Mouse (Mus musculus): Measurements from ENCODE around the gene Slc35f1. TPM values are rescaled to one million over a fixed set of nuclear protein-coding genes. Genes with fewer than 3 reads are reported as not detected.

Gene Slc35f1
- polyA plus RNA-seq, 1 experiment from 2014 or later = 12.6 TPM

DNA sequence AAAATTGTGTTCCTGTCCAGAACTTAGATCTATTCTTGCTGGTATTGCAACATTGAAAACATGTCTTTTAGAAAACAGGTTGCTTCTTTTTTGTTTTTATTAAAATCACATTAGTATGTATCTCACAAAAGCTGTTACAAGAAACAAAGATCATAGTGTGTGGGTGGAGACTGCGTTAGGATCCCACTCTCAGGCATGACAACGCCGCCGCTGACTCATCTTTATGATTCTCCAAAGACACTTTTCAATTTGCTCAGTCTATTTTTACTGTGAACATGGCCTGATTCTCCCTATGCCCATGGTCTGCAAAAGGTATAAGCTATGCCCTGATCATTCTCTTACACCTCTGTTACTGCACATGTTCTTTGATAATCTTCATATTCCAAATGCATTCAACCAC is 24.8 kb downstream of the Slc35f1 start:
- no peaks in the 10 kb centered on the region for H3K9me3 ChIP-seq (ENCODE audit: control insufficient read depth, low read length)
- no peak overlapping the region for H3K9ac ChIP-seq (ENCODE audit: low read length)
- no peaks in the 10 kb centered on the region for H3K27me3 ChIP-seq (ENCODE audit: control insufficient read depth, insufficient read depth, low read length)
- ATAC-seq (ENCODE audit: low FRiP score) (no peak), DNase-seq (ENCODE audit: low spot score, missing footprints) (no peak)
- H3K4me3 ChIP-seq (ENCODE audit: low read depth, low read length) = no peak overlapping the region
- no peak overlapping the region for H3K27ac ChIP-seq (ENCODE audit: low read depth, low read length)
- no peak overlapping the region for H3K4me2 ChIP-seq
- peaks cover 3% of the 10 kb centered on the region; the same call in 1 of the 2 replicates for H3K4me1 ChIP-seq (ENCODE audit: control insufficient read depth, insufficient read depth, low read length)
- H3K36me3 ChIP-seq (ENCODE audit: control insufficient read depth, insufficient read depth, low read length) = no peaks in the 10 kb centered on the region
- 89% methylated on average over 4 of the region's 4 CpGs for WGBS

DNA sequence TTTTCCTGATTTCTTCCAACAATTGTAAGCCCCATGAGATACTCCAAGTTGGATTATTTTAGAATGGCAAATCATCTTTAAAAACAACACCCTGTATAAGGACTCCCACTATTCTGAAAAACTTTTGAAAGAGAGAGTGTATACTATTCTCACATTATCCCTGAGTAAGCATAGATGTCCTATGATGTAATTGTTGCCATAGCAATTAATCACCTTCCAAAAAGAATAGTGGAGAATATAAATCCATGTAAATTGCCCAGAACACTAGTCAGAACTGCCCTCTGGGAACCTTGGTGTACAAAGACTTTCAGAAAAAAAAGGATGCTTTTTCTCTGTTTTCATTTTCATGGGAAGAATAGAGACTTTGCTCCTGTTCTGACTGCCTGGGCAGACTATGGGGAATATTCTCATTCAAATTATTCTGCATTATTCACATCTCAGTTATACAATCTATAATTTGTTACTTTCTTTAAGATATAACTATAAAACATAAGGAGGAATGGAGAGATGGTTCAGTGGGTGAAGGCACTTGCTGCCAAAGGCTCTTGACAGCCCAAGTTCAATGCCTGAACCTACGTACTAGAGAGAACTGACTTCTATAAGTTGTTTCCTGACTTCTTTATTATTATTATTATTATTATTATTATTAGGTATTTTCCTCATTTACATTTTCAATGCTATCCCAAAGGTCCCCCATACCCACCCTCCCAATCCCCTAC is 28.0 kb downstream of the Slc35f1 start:
- no peak overlapping the region for H3K9ac ChIP-seq (ENCODE audit: low read length)
- peaks cover 3% of the 10 kb centered on the region; the same call in 1 of the 2 replicates for H3K4me1 ChIP-seq (ENCODE audit: control insufficient read depth, insufficient read depth, low read length)
- H3K4me2 ChIP-seq = no peak overlapping the region
- no peak for DNase-seq (ENCODE audit: low spot score, missing footprints)
- H3K27ac ChIP-seq (ENCODE audit: low read depth, low read length) = no peak overlapping the region
- H3K36me3 ChIP-seq (ENCODE audit: control insufficient read depth, insufficient read depth, low read length) = no peaks in the 10 kb centered on the region
- 82% methylated on average over 1 of the region's 1 CpGs for WGBS
- peak; percentile 83 for ATAC-seq (ENCODE audit: low FRiP score)
- no peak overlapping the region for H3K4me3 ChIP-seq (ENCODE audit: low read depth, low read length)
- no peaks in the 10 kb centered on the region for H3K9me3 ChIP-seq (ENCODE audit: control insufficient read depth, low read length)
- no peaks in the 10 kb centered on the region for H3K27me3 ChIP-seq (ENCODE audit: control insufficient read depth, insufficient read depth, low read length)

DNA sequence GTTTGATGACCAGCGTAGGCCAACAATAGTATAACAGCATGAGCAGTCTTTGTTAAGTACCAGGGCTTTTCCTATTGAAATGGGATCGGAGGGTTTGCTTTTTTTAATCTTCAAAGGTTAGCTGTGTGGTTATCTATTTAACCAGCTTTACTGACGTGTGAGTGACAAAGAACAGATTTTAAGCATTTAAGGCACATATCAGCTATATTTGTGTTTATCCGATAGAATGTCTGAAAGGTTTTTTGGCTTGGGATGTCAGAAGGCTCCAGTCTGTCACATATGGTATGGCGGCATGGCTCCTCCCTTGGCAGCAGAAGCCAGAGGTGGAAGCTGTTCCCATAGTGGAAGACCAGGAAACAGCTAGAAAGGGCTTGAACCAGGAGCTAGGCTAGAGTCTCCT is 36.3 kb downstream of the Slc35f1 start:
- Histone ChIP-seq H3K4me2 (no peak overlapping the region), H3K9ac (ENCODE audit: low read length) (no peak overlapping the region), H3K36me3 (ENCODE audit: control insufficient read depth, insufficient read depth, low read length) (no peaks in the 10 kb centered on the region), H3K4me3 (ENCODE audit: low read depth, low read length) (no peak overlapping the region), H3K27me3 (ENCODE audit: control insufficient read depth, insufficient read depth, low read length) (no peaks in the 10 kb centered on the region), H3K4me1 (ENCODE audit: control insufficient read depth, insufficient read depth, low read length) (no peaks in the 10 kb centered on the region), H3K9me3 (ENCODE audit: control insufficient read depth, low read length) (no peaks in the 10 kb centered on the region), H3K27ac (ENCODE audit: low read depth, low read length) (no peak overlapping the region)
- peak; percentile 54 for DNase-seq (ENCODE audit: low spot score, missing footprints)
- no peak for ATAC-seq (ENCODE audit: low FRiP score)
- WGBS = 74% methylated on average over 5 of the region's 5 CpGs

DNA sequence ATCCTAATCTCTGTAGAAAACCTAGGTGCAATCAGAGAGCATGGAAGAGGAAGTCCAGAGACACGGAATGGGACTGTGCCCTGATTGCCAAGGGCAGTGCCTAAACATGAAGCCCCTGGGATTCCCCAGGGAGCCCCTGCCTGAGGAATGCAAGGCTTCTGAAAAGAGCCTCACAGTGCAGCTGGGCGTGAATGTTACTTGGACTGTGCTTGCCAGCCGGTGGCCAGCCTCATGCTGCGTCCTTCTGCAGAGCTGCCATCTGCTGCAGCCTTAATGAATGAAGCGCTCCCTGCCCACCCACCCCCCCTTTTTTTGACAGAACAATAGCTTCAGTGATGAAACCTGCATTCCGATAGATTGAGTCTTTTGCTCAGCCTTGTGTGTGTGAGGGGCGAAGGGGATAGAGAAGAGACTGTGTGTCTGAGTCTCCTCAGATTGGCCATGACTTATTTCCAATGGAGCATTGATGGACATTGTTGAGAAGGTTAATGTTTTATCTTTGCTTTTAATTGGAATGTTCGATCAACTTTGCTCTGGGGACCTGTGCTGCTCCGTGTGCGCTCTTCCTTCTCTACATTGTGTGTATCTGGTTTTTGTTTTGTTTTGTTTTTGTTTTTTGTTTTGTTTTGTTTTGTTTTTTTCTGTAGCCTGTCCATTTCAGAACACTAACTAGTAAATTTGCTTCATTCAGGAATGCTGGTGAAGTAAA is 52.5 kb downstream of the Slc35f1 start:
- ATAC-seq (ENCODE audit: low FRiP score) (peak; percentile 99), DNase-seq (ENCODE audit: low spot score, missing footprints) (peak; percentile 97)
- H3K27me3 ChIP-seq (ENCODE audit: control insufficient read depth, insufficient read depth, low read length) = no peaks in the 10 kb centered on the region
- 3% methylated on average over 10 of the region's 10 CpGs for WGBS
- peaks cover 6% of the 10 kb centered on the region; the same call in 1 of the 2 replicates for H3K4me1 ChIP-seq (ENCODE audit: control insufficient read depth, insufficient read depth, low read length)
- H3K36me3 ChIP-seq (ENCODE audit: control insufficient read depth, insufficient read depth, low read length) = no peaks in the 10 kb centered on the region
- no peak overlapping the region for H3K9ac ChIP-seq (ENCODE audit: low read length)
- peak overlapping the region; percentile 78 for H3K27ac ChIP-seq (ENCODE audit: low read depth, low read length)
- peak overlapping the region; percentile 25; the same call in 1 of the 2 replicates for H3K4me2 ChIP-seq
- no peak overlapping the region for H3K4me3 ChIP-seq (ENCODE audit: low read depth, low read length)
- no peaks in the 10 kb centered on the region for H3K9me3 ChIP-seq (ENCODE audit: control insufficient read depth, low read length)

DNA sequence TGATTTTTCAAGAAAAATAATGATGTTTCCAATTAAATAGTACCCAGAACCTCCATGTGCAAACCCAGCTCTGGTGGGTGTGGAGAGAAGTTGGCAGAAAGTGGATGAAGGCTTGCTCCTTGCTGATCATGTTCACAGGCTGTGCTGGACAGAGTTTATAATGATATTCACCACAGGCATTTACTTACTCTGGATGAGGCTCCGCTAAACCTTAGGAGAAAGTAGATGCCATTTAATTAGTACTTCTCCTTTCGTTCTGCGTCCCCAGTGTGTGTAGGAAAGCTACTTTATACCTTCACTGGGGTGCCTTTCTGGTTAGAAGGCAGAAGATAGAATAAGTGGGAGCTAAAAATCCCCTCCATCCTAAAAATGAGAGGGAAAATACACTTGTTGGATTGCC is 53.5 kb downstream of the Slc35f1 start:
- 60% methylated on average over 3 of the region's 3 CpGs for WGBS
- no peak overlapping the region for H3K4me3 ChIP-seq (ENCODE audit: low read depth, low read length)
- no peak overlapping the region for H3K9ac ChIP-seq (ENCODE audit: low read length)
- peak; percentile 86 for DNase-seq (ENCODE audit: low spot score, missing footprints)
- H3K9me3 ChIP-seq (ENCODE audit: control insufficient read depth, low read length) = no peaks in the 10 kb centered on the region
- H3K27ac ChIP-seq (ENCODE audit: low read depth, low read length) = no peak overlapping the region
- H3K27me3 ChIP-seq (ENCODE audit: control insufficient read depth, insufficient read depth, low read length) = no peaks in the 10 kb centered on the region
- H3K36me3 ChIP-seq (ENCODE audit: control insufficient read depth, insufficient read depth, low read length) = no peaks in the 10 kb centered on the region
- H3K4me2 ChIP-seq = no peak overlapping the region
- ATAC-seq (ENCODE audit: low FRiP score) = no peak
- H3K4me1 ChIP-seq (ENCODE audit: control insufficient read depth, insufficient read depth, low read length) = peaks cover 8% of the 10 kb centered on the region; the same call in 1 of the 2 replicates

DNA sequence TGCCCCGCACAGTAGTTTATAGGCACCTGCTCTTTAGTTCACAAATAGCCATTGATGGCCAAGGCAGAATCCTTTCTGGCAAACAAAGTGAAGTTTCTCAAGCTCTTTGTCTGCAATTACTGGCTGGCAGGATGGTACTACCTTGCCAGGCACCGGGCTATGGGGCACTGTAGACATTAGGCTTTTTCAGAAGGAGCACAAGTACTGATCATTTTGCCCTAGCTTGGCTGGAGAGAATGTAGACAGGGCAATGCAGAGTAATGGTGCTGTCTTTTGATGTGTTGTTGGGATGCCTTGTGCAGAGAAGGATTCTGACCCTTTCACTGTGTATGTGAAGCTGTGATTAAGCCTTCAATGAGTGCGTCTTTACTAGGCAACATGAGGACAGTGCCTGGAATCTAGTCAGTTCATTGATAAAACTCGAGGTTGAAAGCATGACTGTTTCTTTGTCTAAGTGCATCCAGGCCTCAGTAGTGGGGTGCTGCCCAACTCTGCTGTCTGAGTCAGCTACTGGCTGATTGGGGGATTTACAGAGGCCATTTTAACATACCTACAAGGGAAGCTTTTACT is 57.8 kb downstream of the Slc35f1 start:
- H3K27me3 ChIP-seq (ENCODE audit: control insufficient read depth, insufficient read depth, low read length) = no peaks in the 10 kb centered on the region
- H3K27ac ChIP-seq (ENCODE audit: low read depth, low read length) = no peak overlapping the region; the same call in 1 of the 2 replicates
- ATAC-seq (ENCODE audit: low FRiP score) (peak; percentile 72), DNase-seq (ENCODE audit: low spot score, missing footprints) (no peak)
- no peak overlapping the region for H3K9ac ChIP-seq (ENCODE audit: low read length)
- H3K4me2 ChIP-seq = no peak overlapping the region
- no peak overlapping the region for H3K4me3 ChIP-seq (ENCODE audit: low read depth, low read length)
- H3K36me3 ChIP-seq (ENCODE audit: control insufficient read depth, insufficient read depth, low read length) = no peaks in the 10 kb centered on the region
- no peaks in the 10 kb centered on the region for H3K9me3 ChIP-seq (ENCODE audit: control insufficient read depth, low read length)
- peaks cover 5% of the 10 kb centered on the region; the same call in 1 of the 2 replicates for H3K4me1 ChIP-seq (ENCODE audit: control insufficient read depth, insufficient read depth, low read length)
- WGBS = 53% methylated on average over 4 of the region's 4 CpGs

DNA sequence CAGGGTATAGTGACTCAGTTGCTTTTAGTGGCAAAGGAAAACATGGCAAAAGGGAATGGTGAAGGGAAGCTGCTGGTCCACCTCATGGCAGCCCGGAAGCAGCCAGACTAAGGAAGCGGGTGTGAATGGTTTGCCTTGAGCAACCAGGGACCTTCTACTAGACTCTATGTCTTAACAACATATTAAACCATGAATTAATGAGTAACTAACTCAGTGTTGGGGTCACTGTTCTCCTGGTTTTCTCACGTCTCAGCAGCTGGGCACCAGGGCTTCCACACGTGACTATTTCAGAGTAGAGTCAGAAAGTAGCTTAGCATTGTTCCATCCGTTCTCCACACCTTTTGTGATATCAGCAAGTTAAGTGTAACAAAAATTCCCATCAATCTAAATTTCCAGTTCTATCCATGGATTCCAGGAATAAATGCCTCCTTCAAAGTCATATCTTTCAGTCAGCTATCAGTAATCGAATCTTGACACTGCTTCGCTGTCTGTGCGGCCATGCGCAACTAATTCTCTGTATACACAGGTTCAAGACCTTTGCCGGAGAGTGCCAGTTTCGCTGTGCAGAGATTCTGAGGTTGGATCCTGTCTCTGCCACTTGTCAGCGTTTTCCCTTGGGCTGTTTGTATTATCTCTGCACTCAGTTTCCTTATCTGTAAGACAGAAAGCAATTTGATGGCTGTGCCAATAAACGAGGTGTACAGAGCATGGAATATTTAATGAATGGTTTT is 65.8 kb downstream of the Slc35f1 start:
- Histone ChIP-seq H3K27me3 (ENCODE audit: control insufficient read depth, insufficient read depth, low read length) (no peaks in the 10 kb centered on the region), H3K27ac (ENCODE audit: low read depth, low read length) (no peak overlapping the region), H3K4me2 (no peak overlapping the region), H3K4me1 (ENCODE audit: control insufficient read depth, insufficient read depth, low read length) (no peaks in the 10 kb centered on the region; the same call in 1 of the 2 replicates), H3K4me3 (ENCODE audit: low read depth, low read length) (no peak overlapping the region), H3K9ac (ENCODE audit: low read length) (no peak overlapping the region), H3K36me3 (ENCODE audit: control insufficient read depth, insufficient read depth, low read length) (no peaks in the 10 kb centered on the region), H3K9me3 (ENCODE audit: control insufficient read depth, low read length) (no peaks in the 10 kb centered on the region)
- DNase-seq (ENCODE audit: low spot score, missing footprints) (no peak), ATAC-seq (ENCODE audit: low FRiP score) (no peak)
- WGBS = 64% methylated on average over 13 of the region's 13 CpGs

DNA sequence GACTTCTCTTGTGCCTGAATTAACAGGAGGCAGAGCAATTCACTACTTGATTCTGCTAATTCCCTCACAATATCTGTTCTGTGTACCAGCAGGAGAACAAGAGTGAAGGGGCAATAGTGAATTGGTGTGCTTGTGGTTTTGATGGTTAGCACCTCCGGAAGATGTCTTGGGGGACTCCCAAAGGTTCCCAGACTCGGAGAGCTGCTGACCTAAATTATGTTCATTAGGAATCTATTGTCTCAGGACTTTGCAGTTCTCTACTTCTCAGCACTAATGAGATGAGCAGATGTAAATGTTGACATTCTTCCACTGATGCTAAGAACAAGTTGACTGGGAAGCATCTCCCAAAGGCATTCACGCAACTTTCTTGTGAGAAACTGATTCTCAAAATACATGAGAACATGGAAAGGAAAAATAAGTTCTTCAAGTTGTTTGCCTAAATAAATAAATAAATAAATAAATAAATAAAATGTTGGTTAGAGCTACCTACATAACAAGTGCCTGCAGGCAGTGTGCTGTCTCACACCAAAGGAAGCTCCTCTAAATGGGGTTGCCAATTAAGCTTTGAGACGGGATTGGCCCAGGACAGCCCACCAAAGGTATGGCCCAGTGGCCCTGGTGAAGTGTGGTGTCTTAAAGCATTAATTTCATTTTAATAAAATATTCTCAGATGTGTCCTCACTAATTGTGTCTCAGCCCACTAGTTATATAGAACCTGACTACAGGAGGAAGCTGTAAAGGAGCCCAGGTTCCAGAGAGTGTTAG is 67.3 kb downstream of the Slc35f1 start:
- no peak overlapping the region for H3K9ac ChIP-seq (ENCODE audit: low read length)
- 0 out of 2 replicates have a peak, but pooled peaks have one; percentile 33 for ATAC-seq (ENCODE audit: low FRiP score)

More for the DNA sequence above, 67.3 kb downstream of the Slc35f1 start:
- H3K36me3 ChIP-seq (ENCODE audit: control insufficient read depth, insufficient read depth, low read length) = no peaks in the 10 kb centered on the region
- H3K27ac ChIP-seq (ENCODE audit: low read depth, low read length) = no peak overlapping the region
- H3K4me1 ChIP-seq (ENCODE audit: control insufficient read depth, insufficient read depth, low read length) = no peaks in the 10 kb centered on the region; the same call in 1 of the 2 replicates
- H3K4me3 ChIP-seq (ENCODE audit: low read depth, low read length) = no peak overlapping the region
- no peak for DNase-seq (ENCODE audit: low spot score, missing footprints)
- no peak overlapping the region for H3K4me2 ChIP-seq
- no peaks in the 10 kb centered on the region for H3K27me3 ChIP-seq (ENCODE audit: control insufficient read depth, insufficient read depth, low read length)
- no peaks in the 10 kb centered on the region for H3K9me3 ChIP-seq (ENCODE audit: control insufficient read depth, low read length)
- 90% methylated on average over 4 of the region's 4 CpGs for WGBS

Data from midbrain, embryonic 11.5 days (tissue).